Mouse (Mus musculus) heart, embryonic 14.5 days (tissue): ENCODE data around the gene Alg6. TPM values are rescaled to one million over a fixed set of nuclear protein-coding genes. Genes with fewer than 3 reads are reported as not detected.

Experiments used
- ATAC-seq: fragments of 200-750 bp; cut with Nextera tagmentation; 2 replicates; pipeline ENCODE4 v1.8.0; 2017; ENCODE audit warnings: low read depth, moderate TSS enrichment; ENCODE audit not compliant: insufficient number of reproducible peaks, insufficient read depth, low FRiP score
- H3K27ac ChIP-seq, 2 experiments: fragments of 200-500 bp in 1 of 2; fragments of 300-500 bp in 1 of 2; sonication (generic) in 1 of 2; replicated peaks in 1 of 2; 2 replicates each; pipeline ENCODE4 v1.5.1; 2012 to 2014; ENCODE audit warnings: low read depth in 2 of 2, low read length in 2 of 2, control low read depth in 1 of 2, mild to moderate bottlenecking in 1 of 2, mixed read lengths in 1 of 2; ENCODE audit not compliant: control insufficient read depth in 1 of 2, insufficient read depth in 1 of 2
- H3K27me3 ChIP-seq: fragments of 300-500 bp; sonication (generic); 2 replicates; pipeline ENCODE4 v1.6.1; 2014; ENCODE audit warnings: mild to moderate bottlenecking, low read length, control low read depth; ENCODE audit not compliant: control insufficient read depth, insufficient read depth
- H3K36me3 ChIP-seq: fragments of 300-500 bp; sonication (generic); 2 replicates; pipeline ENCODE4 v1.6.1; 2014; ENCODE audit warnings: mild to moderate bottlenecking, control low read depth, low read length, mixed read lengths; ENCODE audit not compliant: control insufficient read depth, insufficient read depth
- H3K4me1 ChIP-seq, 2 experiments: fragments of 200-500 bp in 1 of 2; fragments of 300-500 bp in 1 of 2; sonication (generic) in 1 of 2; 2 replicates each; pipeline ENCODE4 v1.6.1; 2012 to 2014; ENCODE audit warnings: low read length in 2 of 2, control low read depth in 1 of 2, mixed read lengths in 1 of 2; ENCODE audit not compliant: control insufficient read depth in 2 of 2, insufficient read depth in 2 of 2
- H3K4me2 ChIP-seq: fragments of 300-500 bp; sonication (generic); 2 replicates; pipeline ENCODE4 v1.6.1; 2014; ENCODE audit warnings: mild to moderate bottlenecking, low read length
- H3K4me3 ChIP-seq, 2 experiments: fragments of 200-500 bp in 1 of 2; fragments of 300-500 bp in 1 of 2; sonication (generic) in 1 of 2; 2 replicates each; pipeline ENCODE4 v1.5.1; 2012 to 2014; ENCODE audit warnings: low read length in 2 of 2, mild to moderate bottlenecking in 2 of 2, control low read depth in 1 of 2, low read depth in 1 of 2, moderate library complexity in 1 of 2; ENCODE audit not compliant: control insufficient read depth in 1 of 2, insufficient read depth in 1 of 2
- H3K9ac ChIP-seq: fragments of 300-500 bp; sonication (generic); 2 replicates; pipeline ENCODE4 v1.6.1; 2014; ENCODE audit warnings: mild to moderate bottlenecking, low read length
- H3K9me3 ChIP-seq: fragments of 300-500 bp; sonication (generic); 2 replicates; pipeline ENCODE4 v1.6.1; 2016; ENCODE audit warnings: low read length, control low read depth; ENCODE audit not compliant: control insufficient read depth
- whole genome bisulfite sequencing: fragments of 180-500 bp; shearing (Covaris S2); extraction: QIAGEN DNeasy Blood & Tissue Kit; methylation state at CpG from one replicate; pipeline ENCODE4 v1.1.7; 2014; 5-methylcytosine and 5-hydroxymethylcytosine counted together
- polyA plus RNA-seq: library from polyadenylated mRNA; unstranded; fragments of >200 nt; fragmentation: Nextera tagmentation; extraction: Ambion mirVana; gene quantifications from 2 replicates; pipeline ENCODE4 v1.2.1, GENCODE M21; 2014

The Alg6 gene
- polyA plus RNA-seq, 1 experiment from 2014 or later: 10.8 TPM

DNA sequence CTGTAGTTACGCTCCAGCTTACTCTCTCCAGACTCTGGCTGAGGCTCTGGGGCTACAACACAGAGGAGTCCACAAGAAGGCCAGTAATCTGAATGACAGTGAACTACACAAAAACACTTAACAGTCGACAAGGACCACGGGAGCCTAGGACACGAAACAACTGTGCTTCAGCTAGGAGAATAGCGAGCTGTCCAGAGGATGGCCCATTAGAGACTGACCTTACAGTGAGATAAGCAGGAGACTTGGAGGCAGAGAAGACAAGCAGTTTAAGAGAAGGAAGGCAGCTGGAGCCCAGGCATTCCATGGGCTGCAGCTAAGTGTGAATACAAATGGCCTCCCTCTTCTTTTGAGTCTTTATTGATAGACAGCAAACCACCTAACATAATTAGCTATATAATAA is 55.1 kb downstream of the Alg6 start:
- Histone ChIP-seq H3K9me3 (no peaks in the 10 kb centered on the region), H3K27me3 (no peaks in the 10 kb centered on the region), H3K36me3 (no peaks in the 10 kb centered on the region), H3K4me2 (no peak overlapping the region), H3K4me3 (no peak overlapping the region), H3K27ac (no peak overlapping the region), H3K4me1 (no peaks in the 10 kb centered on the region), H3K9ac (no peak overlapping the region)
- no peak for ATAC-seq
- 44% methylated on average over 5 of the region's 5 CpGs for WGBS

DNA sequence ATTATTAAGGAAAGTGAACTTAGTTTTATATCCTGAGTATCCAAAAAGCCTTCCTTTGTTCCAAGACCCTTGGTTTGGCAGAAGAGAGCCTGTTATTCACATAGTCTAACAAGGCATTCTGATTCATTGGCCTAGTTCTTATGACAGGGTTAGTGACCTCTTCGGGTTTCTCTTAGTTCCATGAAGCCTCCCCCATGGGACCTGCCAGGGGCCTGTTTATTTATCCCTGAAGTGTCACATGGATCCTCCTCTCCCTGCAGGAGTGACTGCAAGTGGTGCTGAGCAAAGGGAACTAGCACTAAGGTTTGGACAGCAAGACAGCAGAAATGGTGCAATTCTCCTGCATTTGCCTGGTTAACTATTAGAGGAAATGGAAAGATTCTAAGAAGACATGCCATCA is 57.6 kb downstream of the Alg6 start:
- H3K9me3 ChIP-seq: no peaks in the 10 kb centered on the region
- H3K36me3 ChIP-seq: no peaks in the 10 kb centered on the region
- no peaks in the 10 kb centered on the region for H3K27me3 ChIP-seq
- no peak overlapping the region for H3K4me3 ChIP-seq
- no peak overlapping the region for H3K27ac ChIP-seq
- 44% methylated on average over 1 of the region's 1 CpGs for WGBS
- H3K9ac ChIP-seq: no peak overlapping the region
- H3K4me2 ChIP-seq: no peak overlapping the region
- H3K4me1 ChIP-seq: no peaks in the 10 kb centered on the region
- ATAC-seq: no peak

DNA sequence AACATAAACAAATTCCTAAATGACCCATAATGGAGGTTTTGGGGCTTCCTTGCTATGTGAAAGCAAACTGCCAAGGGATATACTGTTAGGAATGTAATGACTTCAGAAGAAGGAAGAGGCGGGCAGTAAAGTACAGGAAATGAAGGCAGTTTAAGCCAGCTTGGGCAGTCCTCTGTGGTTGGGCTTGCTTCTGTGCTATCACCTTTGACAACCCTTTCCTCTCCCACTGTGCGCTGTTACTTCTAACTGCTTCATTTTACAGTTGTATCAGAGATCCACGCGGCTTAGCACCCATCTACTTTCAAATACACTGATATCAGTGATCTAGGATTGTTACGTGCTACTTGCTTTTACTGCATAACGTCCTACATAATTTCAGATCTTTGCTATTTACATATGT is 76.9 kb downstream of the Alg6 start:
- WGBS: 87% methylated on average over 6 of the region's 6 CpGs

More for the DNA sequence above, 76.9 kb downstream of the Alg6 start:
- Histone ChIP-seq H3K36me3 (no peaks in the 10 kb centered on the region), H3K4me1 (no peaks in the 10 kb centered on the region), H3K9me3 (no peaks in the 10 kb centered on the region), H3K9ac (no peak overlapping the region), H3K4me2 (no peak overlapping the region), H3K4me3 (no peak overlapping the region), H3K27me3 (no peaks in the 10 kb centered on the region), H3K27ac (no peak overlapping the region)
- no peak for ATAC-seq

Other genes with a start within 250 kb of the Alg6 start
- not detected in 2 replicates for gene Foxd3, start 59.4 kb upstream of the Alg6 start, polyA plus RNA-seq
- 6.9 and 11.8 TPM in 2 replicates for gene Efcab7, start 113.5 kb downstream of the Alg6 start, polyA plus RNA-seq
- 271 and 274 TPM in 2 replicates for gene Pgm1, start 213.8 kb downstream of the Alg6 start, polyA plus RNA-seq
- gene Itgb3bp, start 214.1 kb downstream of the Alg6 start, polyA plus RNA-seq: 35.5 and 36.0 TPM in 2 replicates